28 mouse cellular contexts compared by ENCODE assay signal in the genomic region with DNA sequence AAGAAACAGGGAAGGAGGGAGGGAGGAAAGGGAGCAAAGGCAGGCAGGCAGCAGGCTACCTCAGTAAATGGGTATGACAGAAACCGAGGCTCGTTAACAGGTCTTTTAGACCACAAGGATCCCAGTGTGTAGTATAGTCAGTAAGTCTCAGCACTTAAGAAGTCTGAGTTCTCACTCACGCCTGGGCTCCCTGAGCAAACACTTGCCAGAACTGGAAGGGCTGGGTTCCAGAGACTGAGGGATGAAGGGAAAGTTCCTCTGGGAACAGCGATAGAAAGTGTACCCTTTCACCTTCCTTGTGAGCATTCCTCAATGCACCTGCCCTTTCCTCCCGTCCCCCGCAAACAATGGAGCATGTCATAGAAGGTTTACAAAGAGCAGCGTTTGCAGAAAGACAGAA.
"Had no signal": no experiment of that assay in that cellular context is flagged by ENCODE, and none has a peak within 500 bp of the region (broad histone marks: within the 10 kb centered on the region; RNA-seq: fewer than 3 reads in every experiment).

No protein-coding gene starts in this region.

- H3K36me3 ChIP-seq: embryonic facial prominence, embryonic 10.5 days; embryonic facial prominence, embryonic 12.5 days; embryonic facial prominence, embryonic 13.5 days; embryonic facial prominence, embryonic 15.5 days; forebrain, embryonic 10.5 days; forebrain, embryonic 12.5 days; forebrain, embryonic 15.5 days had no signal

- H3K27ac ChIP-seq: embryonic facial prominence, embryonic 10.5 days; embryonic facial prominence, embryonic 12.5 days; embryonic facial prominence, embryonic 13.5 days; embryonic facial prominence, embryonic 15.5 days; forebrain, embryonic 10.5 days; forebrain, embryonic 12.5 days; forebrain, embryonic 13.5 days; forebrain, embryonic 15.5 days; gastrocnemius, adult 2 months had no signal

- H3K9me3 ChIP-seq: embryonic facial prominence, embryonic 10.5 days; embryonic facial prominence, embryonic 12.5 days; embryonic facial prominence, embryonic 13.5 days; embryonic facial prominence, embryonic 15.5 days; forebrain, embryonic 10.5 days; forebrain, embryonic 12.5 days; forebrain, embryonic 13.5 days; forebrain, embryonic 15.5 days had no signal

- H3K9ac ChIP-seq: embryonic facial prominence, embryonic 12.5 days; embryonic facial prominence, embryonic 13.5 days; embryonic facial prominence, embryonic 15.5 days; forebrain, embryonic 12.5 days; forebrain, embryonic 13.5 days; forebrain, embryonic 15.5 days; forebrain, postnatal 0 days had no signal

- H3K4me2 ChIP-seq: embryonic facial prominence, embryonic 12.5 days; embryonic facial prominence, embryonic 13.5 days; embryonic facial prominence, embryonic 15.5 days; forebrain, embryonic 12.5 days; forebrain, embryonic 13.5 days; forebrain, embryonic 15.5 days had no signal

- H3K4me1 ChIP-seq: forebrain, embryonic 13.5 days; forebrain, embryonic 15.5 days had no signal

- ATAC-seq: forebrain, embryonic 13.5 days; forebrain, embryonic 14.5 days; forebrain, embryonic 15.5 days; forebrain, embryonic 16.5 days; forebrain, postnatal 0 days had no signal

- H3K4me3 ChIP-seq: embryonic facial prominence, embryonic 10.5 days; embryonic facial prominence, embryonic 12.5 days; embryonic facial prominence, embryonic 13.5 days; embryonic facial prominence, embryonic 15.5 days; erythroblast, embryonic 14.5 days; forebrain, embryonic 10.5 days; forebrain, embryonic 12.5 days; forebrain, embryonic 13.5 days; forebrain, embryonic 15.5 days; gastrocnemius, adult 2 months had no signal

- DNase-seq: cerebellum, adult 18-20 months; cerebellum, adult 2 months; cerebellum, adult 8-10 months; cerebellum, adult 9-10 months; cerebellum, adult 9-11 months; cerebellum, postnatal 10 days; cerebellum, postnatal 14 days; cerebellum, postnatal 25 days; cerebellum, postnatal 36 days; embryo, embryonic 11 days; forebrain, postnatal 0 days; gastrocnemius, adult 2 months; gastrocnemius, postnatal 10 days; gastrocnemius, postnatal 14 days; gastrocnemius, postnatal 25 days; gastrocnemius, postnatal 36 days; heart, adult 11 months had no signal

- H3K27me3 ChIP-seq: embryonic facial prominence, embryonic 12.5 days; embryonic facial prominence, embryonic 13.5 days; embryonic facial prominence, embryonic 15.5 days; forebrain, embryonic 12.5 days; forebrain, embryonic 13.5 days; forebrain, embryonic 15.5 days had no signal
